Mouse (Mus musculus) CH12.LX (cell line): ENCODE data around the gene Ccdc182.

Source experiments
- CTCF ChIP-seq, 2 experiments: IDR thresholded peaks in 1 of 2; conservative IDR thresholded peaks in 1 of 2; 2 replicates each; pipeline ENCODE4 v1.5.1; 2011 to 2012; ENCODE audit warnings: low read depth in 2 of 2, low read length in 2 of 2, improper control_type of control experiment in 1 of 2, inconsistent platforms in 1 of 2, mild to moderate bottlenecking in 1 of 2, moderate library complexity in 1 of 2
- ETS1 ChIP-seq: conservative IDR thresholded peaks from 2 replicates; pipeline ENCODE4 v1.6.1; 2012; ENCODE audit warnings: low read depth, mild to moderate bottlenecking, inconsistent platforms, low read length, improper control_type of control experiment, moderate library complexity
- JUN ChIP-seq: IDR thresholded peaks from 2 replicates; pipeline ENCODE4 v1.6.1; 2011; ENCODE audit warnings: low read depth, mild to moderate bottlenecking, low read length, improper control_type of control experiment, moderate library complexity; ENCODE audit not compliant: insufficient read depth
- POLR2A ChIP-seq: IDR thresholded peaks from 2 replicates; pipeline ENCODE4 v1.6.1; 2011; ENCODE audit warnings: low read depth, mild to moderate bottlenecking, improper control_type of control experiment, low read length
- POLR2AphosphoS2 ChIP-seq: IDR thresholded peaks from 2 replicates; pipeline ENCODE4 v1.6.1; 2011; ENCODE audit warnings: low read depth, low read length, improper control_type of control experiment
- RCOR1 ChIP-seq: conservative IDR thresholded peaks from 2 replicates; pipeline ENCODE4 v1.6.1; 2012; ENCODE audit warnings: low read depth, mild to moderate bottlenecking, inconsistent platforms, low read length, improper control_type of control experiment
- UBTF ChIP-seq: IDR thresholded peaks from 2 replicates; pipeline ENCODE4 v1.6.1; 2012; ENCODE audit warnings: low read depth, mild to moderate bottlenecking, inconsistent platforms, low read length, improper control_type of control experiment, moderate library complexity
- USF1 ChIP-seq: IDR thresholded peaks from 2 replicates; pipeline ENCODE4 v1.6.1; 2014; ENCODE audit warnings: low read depth, mild to moderate bottlenecking, inconsistent platforms, low read length, improper control_type of control experiment
- ZC3H11A ChIP-seq: IDR thresholded peaks from 2 replicates; pipeline ENCODE4 v1.6.1; 2012; ENCODE audit warnings: low read depth, mild to moderate bottlenecking, inconsistent platforms, low read length, improper control_type of control experiment
- ZKSCAN1 ChIP-seq: IDR thresholded peaks from 2 replicates; pipeline ENCODE4 v1.6.1; 2012; ENCODE audit warnings: low read depth, inconsistent platforms, low read length, improper control_type of control experiment, borderline replicate concordance

DNA sequence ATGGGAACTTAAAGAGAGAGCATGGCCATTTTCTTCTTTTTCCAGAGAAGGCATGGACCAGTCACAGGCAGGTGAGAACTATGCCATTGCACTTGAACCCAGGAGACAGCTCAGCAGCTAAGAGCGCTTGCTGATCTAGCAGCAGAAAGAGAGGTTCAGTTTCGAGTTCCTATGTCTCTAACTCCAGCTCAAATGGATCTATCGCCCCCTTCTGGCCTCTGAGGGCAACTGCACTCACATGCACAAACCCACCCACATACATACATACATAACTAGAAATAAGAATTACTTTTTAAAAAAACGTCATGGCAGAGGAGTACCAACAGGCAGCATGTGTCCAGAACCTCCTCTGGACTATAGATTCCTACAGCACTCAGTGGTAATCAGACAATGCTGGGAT lies 35.6 kb upstream of the Ccdc182 start:
- TF ChIP-seq USF1 (no peak), ETS1 (no peak), POLR2AphosphoS2 (no peak), CTCF (conservative IDR thresholded peaks at IDR 0.05 in 1 of 2, IDR thresholded peaks at IDR 0.05 in 1 of 2; ENCODE audit: low read depth in 2 of 2, low read length in 2 of 2) (peak; percentile 52 to 60; a peak in 3 of 4 replicates), ZC3H11A (no peak), UBTF (no peak), ZKSCAN1 (no peak), JUN (no peak), RCOR1 (no peak), POLR2A (no peak)
